Mouse (Mus musculus): ENCODE data around the gene Slc6a17. TPM values are rescaled to one million over a fixed set of nuclear protein-coding genes. Genes with fewer than 3 reads are reported as not detected.
A peak's percentile ranks its signal among the peaks of the same experiment; 100 is the strongest.

Slc6a17 gene
- polyA plus RNA-seq, 1 experiment from 2014 or later, result 1.4 TPM

DNA sequence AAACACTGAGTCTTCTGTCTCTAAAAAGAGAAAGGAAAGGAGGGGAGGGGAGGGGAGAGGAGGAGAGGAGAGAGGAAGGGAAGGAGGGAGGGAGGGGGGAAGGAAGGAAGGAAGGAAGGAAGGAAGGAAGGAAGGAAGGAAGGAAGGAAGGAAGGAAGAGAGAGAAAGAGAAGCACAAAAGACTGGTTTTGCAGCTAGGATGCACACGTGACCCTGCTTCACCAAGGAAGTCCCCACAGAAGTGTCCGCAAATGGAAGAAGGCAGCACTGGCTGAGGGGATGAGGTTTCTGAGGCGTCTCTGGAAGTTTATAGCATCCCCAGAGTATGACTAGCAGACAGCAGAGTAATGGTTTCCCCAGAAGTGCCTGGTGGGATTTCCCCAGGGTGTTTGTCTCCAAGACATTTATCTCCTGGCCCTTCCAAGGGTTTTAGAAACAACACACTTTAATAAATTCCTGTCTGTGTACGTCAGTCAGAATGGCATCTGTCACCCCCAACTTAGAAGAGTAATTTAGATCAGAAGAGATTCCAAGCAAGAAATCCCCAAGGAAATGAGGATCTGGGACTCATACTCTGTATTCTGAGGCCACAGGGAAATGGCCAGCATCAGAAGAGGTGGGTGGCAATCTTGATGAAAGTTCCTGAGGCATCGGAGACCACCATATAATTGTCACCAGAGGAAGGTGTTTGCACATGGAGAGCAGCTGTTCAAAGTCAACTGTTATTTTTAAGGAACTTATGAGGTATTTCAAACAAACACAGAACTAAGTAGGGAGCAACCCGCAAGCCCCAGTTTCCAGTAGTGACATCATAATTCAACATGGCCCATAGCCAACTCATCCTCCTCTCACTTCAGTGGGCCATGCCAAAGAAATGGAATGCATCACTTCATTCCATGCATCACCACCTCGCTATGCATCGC is 25.6 kb upstream of the Slc6a17 start:
- WGBS, result 82% methylated on average over 8 of the region's 8 CpGs
- Histone ChIP-seq H3K27ac (replicated peaks) (no peak overlapping the region), H3K36me3 (no peaks in the 10 kb centered on the region), H3K27me3 (ENCODE audit: low read depth, poor library complexity, severe bottlenecking) (0 out of 2 replicates have a peak, but pooled peaks cover 9% of the 10 kb centered on the region), H3K4me3 (no peak overlapping the region), H3K9me3 (replicated peaks) (no peaks in the 10 kb centered on the region), H3K4me1 (no peaks in the 10 kb centered on the region)
- DNase-seq (ENCODE audit: low spot score), result no peak

DNA sequence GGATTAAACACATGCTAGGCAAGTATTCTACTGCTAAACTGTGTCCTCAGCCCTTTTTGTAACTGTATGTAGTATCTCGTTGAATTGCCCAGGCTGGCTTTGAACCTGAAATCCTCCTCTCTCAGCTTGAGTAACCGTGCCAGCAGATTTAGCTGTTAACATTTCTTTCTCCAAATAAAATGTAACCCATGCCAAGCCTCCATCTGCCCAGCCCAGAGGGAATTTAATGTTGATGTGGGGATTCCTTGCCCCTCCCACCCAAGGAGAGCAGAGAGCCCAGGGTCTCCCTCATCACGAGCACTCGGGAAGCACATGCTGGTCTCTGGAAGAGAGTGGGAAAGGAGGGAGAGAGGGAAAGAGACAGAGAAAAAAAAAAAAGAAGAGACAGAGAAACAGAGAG is 24.8 kb upstream of the Slc6a17 start:
- Histone ChIP-seq H3K4me1 (peaks cover 2% of the 10 kb centered on the region), H3K27me3 (ENCODE audit: low read depth, poor library complexity, severe bottlenecking) (peaks cover 17% of the 10 kb centered on the region), H3K9me3 (replicated peaks) (no peaks in the 10 kb centered on the region), H3K4me3 (no peak overlapping the region), H3K36me3 (no peaks in the 10 kb centered on the region), H3K27ac (replicated peaks) (no peak overlapping the region)
- DNase-seq (ENCODE audit: low spot score), result no peak
- 71% methylated on average over 4 of the region's 4 CpGs for WGBS

DNA sequence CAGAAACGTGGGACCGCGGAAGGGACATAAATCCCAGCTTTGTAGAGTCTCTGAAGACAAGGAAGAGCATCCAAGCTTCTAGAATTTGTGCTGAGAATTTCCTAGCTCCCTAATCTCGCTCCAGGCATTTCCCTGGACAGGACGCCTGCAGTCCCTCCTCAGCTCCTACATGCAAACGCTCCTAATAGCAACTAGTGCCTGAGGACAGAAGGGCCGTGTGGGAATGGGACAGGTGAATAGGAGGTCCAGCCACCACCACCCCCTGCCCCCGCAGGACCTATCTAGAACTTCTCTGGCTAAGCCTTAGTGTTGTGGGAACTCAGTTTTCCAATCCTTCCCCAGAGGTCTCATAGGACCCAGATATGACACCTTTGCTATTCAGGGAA is 19.7 kb upstream of the Slc6a17 start:
- no peak for DNase-seq (ENCODE audit: low spot score)
- peak overlapping the region; percentile 39; the same call in 1 of the 2 replicates for H3K4me3 ChIP-seq
- no peaks in the 10 kb centered on the region for H3K36me3 ChIP-seq
- 33% methylated on average over 8 of the region's 8 CpGs for WGBS
- peaks cover 12% of the 10 kb centered on the region for H3K4me1 ChIP-seq
- H3K9me3 ChIP-seq (replicated peaks), result no peaks in the 10 kb centered on the region
- H3K27me3 ChIP-seq (ENCODE audit: low read depth, poor library complexity, severe bottlenecking), result peaks cover 39% of the 10 kb centered on the region
- no peak overlapping the region for H3K27ac ChIP-seq (replicated peaks)

DNA sequence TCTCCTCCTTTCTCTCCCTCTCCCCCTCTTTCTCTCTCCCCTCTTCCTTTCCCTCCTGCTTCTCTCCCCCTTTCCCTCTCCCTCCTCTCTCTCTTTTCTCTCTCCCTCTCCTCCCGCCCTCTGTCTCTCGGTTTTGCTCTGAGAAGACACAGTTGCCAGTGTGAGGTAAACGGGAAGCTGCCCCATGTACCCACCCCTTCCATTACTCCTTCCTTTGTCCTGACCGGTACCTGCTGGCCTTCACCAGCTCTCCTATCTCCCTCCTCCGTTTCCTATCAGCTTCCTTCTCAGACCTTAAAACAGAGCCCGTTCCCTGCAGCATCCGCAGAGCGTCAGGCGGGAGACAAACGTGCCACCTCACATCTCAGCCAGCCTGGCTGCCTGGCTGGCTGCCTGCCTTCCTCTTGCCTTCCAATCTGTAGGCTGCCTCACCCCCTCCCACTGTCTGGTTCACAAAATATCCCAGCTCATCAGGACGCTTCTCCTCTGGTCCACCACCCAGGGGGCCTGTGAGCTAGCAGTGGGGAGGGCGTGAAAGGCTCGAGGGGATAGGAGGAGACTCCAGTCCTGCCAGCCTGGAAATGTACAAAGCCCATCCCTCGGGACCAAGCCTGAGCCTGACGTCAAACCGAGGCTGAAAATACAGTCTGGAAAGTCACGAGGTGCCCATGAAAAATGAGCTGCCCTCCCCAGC is 19.1 kb upstream of the Slc6a17 start:
- H3K9me3 ChIP-seq (replicated peaks), result no peaks in the 10 kb centered on the region
- no peaks in the 10 kb centered on the region for H3K36me3 ChIP-seq
- peak overlapping the region; percentile 43 for H3K27ac ChIP-seq (replicated peaks)
- WGBS, result 7% methylated on average over 17 of the region's 17 CpGs
- H3K4me3 ChIP-seq, result peak overlapping the region; percentile 39
- peaks cover 12% of the 10 kb centered on the region for H3K4me1 ChIP-seq
- H3K27me3 ChIP-seq (ENCODE audit: low read depth, poor library complexity, severe bottlenecking), result peaks cover 39% of the 10 kb centered on the region
- DNase-seq (ENCODE audit: low spot score), result no peak

DNA sequence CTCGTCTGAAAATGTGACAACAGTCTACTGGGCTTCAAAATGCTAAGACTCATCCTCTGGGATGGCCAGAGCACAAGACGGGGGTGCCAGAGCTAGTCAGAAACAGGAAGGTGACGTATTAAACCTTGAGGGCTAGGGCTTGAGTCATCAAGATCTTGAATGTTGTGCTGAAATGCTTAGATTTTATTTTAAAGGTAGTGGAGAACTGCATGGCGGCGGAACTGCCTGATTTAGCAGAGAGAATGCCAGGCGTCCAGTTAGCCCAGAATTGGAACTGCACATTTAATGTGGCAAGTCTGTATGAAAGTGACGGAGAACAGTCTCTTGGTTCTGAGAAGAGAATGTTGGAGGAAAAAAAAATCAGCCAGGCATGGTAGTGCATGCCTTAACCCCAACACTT is 17.1 kb upstream of the Slc6a17 start:
- H3K4me3 ChIP-seq, result no peak overlapping the region
- peaks cover 12% of the 10 kb centered on the region for H3K4me1 ChIP-seq
- DNase-seq (ENCODE audit: low spot score), result no peak
- no peaks in the 10 kb centered on the region for H3K9me3 ChIP-seq (replicated peaks)
- no peak overlapping the region for H3K27ac ChIP-seq (replicated peaks)
- no peaks in the 10 kb centered on the region for H3K36me3 ChIP-seq
- peaks cover 39% of the 10 kb centered on the region for H3K27me3 ChIP-seq (ENCODE audit: low read depth, poor library complexity, severe bottlenecking)
- WGBS, result 86% methylated on average over 7 of the region's 7 CpGs

DNA sequence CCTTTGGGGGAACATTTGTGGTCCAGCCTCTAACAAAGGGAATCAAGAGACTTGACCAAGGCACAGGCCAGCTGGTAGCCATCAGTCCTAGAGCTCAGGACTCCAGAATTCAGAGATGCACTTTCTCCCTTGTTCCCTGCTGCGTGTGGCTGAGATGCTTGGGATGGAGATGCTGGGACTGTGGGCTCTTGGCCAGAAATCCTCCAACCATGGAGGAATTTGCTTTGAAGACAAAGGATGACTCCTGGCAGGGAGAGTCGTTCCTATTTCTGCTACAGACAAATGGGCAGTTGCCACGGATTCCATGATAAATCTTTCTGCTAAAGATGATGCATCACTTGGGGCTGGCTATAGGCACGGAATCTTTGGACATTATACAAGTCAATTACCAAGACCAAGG is 15.7 kb upstream of the Slc6a17 start:
- H3K36me3 ChIP-seq, result no peaks in the 10 kb centered on the region
- H3K27me3 ChIP-seq (ENCODE audit: low read depth, poor library complexity, severe bottlenecking), result peaks cover 31% of the 10 kb centered on the region
- DNase-seq (ENCODE audit: low spot score), result no peak
- no peaks in the 10 kb centered on the region for H3K9me3 ChIP-seq (replicated peaks)
- H3K4me3 ChIP-seq, result no peak overlapping the region
- no peak overlapping the region for H3K27ac ChIP-seq (replicated peaks)
- 82% methylated on average over 4 of the region's 4 CpGs for WGBS
- peaks cover 19% of the 10 kb centered on the region for H3K4me1 ChIP-seq

DNA sequence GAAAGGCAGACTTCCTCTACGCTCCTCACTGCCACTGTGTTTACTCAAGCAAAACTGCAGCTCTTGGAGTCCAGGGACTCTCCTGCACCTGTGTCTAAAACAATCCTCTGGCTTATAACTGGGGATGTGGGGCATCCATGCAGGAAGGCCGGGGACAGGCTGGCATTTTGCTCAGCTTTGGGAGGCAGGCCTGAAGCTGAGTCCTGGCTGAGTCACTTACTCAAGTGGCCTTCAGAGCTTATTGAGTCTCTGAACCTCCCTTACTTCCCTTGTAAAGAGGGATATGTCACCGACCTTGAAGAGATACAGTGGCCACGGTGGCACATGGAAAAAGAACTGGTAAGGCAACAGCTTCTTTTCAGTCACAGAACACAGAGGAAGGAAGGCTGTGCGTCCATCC is 12.8 kb upstream of the Slc6a17 start:
- peaks cover 13% of the 10 kb centered on the region for H3K27me3 ChIP-seq (ENCODE audit: low read depth, poor library complexity, severe bottlenecking)
- H3K4me3 ChIP-seq, result no peak overlapping the region
- H3K36me3 ChIP-seq, result no peaks in the 10 kb centered on the region
- no peak for DNase-seq (ENCODE audit: low spot score)
- 84% methylated on average over 5 of the region's 5 CpGs for WGBS
- peaks cover 11% of the 10 kb centered on the region for H3K4me1 ChIP-seq
- no peaks in the 10 kb centered on the region for H3K9me3 ChIP-seq (replicated peaks)
- H3K27ac ChIP-seq (replicated peaks), result no peak overlapping the region

DNA sequence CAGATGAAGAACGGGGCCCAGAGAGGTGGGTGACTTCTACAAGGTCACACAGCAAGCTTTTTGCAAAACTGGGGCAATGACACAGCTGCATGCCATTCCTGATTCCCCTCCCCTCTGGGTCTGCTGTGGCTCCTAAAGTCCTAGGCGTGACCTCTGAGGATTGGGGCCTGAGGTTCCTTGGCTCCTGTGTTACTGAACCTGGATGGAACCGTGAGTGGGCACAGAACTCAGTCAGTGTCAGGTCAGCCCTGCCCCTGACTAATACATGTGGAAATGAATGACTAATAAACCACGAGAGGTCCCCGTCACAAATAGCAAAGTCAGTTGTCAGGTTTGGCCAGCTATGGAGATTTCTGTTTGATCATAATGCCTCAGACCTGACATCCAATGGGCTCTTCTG is 11.4 kb upstream of the Slc6a17 start:
- Histone ChIP-seq H3K9me3 (replicated peaks) (no peaks in the 10 kb centered on the region), H3K36me3 (no peaks in the 10 kb centered on the region), H3K27me3 (ENCODE audit: low read depth, poor library complexity, severe bottlenecking) (peaks cover 10% of the 10 kb centered on the region; the same call in 1 of the 2 replicates), H3K4me1 (peaks cover 18% of the 10 kb centered on the region), H3K27ac (replicated peaks) (no peak overlapping the region), H3K4me3 (no peak overlapping the region)
- no peak for DNase-seq (ENCODE audit: low spot score)
- WGBS, result 75% methylated on average over 5 of the region's 5 CpGs

DNA sequence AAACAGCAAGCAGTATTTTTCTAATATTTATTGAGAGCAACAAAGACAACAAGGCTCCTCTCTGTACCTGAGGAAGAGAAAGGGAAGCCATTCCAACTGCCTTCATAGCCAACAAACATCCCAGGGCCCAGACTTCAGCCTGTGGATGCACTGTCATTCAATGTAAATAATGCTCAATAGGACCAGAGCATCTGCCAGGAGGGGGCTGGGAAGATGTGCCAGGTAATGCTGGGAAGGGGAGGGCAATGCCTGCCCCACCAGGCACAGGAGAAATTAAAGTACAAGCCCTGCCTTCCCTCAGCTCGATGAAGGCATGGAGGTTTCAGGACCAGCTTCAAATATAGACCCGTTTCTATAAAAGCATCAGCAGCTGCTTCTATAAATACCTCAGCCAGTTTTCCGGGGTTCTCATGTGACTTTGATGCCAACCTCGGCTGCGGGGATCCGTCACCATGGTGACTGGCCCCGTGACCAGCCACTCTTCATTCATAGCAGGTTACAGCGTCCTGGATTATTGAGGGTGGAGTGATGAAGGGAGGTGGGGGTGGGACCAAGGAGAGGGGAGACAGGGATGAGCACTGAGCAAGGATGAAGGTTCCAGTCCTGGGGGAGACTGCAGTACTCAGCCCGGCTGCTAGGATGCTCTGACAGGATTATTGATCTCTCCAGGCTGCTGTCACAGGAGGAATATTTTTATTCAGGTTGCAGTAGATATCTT is 10.7 kb upstream of the Slc6a17 start:
- Histone ChIP-seq H3K9me3 (replicated peaks) (no peaks in the 10 kb centered on the region), H3K27ac (replicated peaks) (no peak overlapping the region), H3K36me3 (no peaks in the 10 kb centered on the region), H3K4me1 (peaks cover 19% of the 10 kb centered on the region), H3K27me3 (ENCODE audit: low read depth, poor library complexity, severe bottlenecking) (peaks cover 10% of the 10 kb centered on the region; the same call in 1 of the 2 replicates), H3K4me3 (peak overlapping the region; percentile 2; the same call in 1 of the 2 replicates)
- no peak for DNase-seq (ENCODE audit: low spot score)
- 51% methylated on average over 9 of the region's 9 CpGs for WGBS

DNA sequence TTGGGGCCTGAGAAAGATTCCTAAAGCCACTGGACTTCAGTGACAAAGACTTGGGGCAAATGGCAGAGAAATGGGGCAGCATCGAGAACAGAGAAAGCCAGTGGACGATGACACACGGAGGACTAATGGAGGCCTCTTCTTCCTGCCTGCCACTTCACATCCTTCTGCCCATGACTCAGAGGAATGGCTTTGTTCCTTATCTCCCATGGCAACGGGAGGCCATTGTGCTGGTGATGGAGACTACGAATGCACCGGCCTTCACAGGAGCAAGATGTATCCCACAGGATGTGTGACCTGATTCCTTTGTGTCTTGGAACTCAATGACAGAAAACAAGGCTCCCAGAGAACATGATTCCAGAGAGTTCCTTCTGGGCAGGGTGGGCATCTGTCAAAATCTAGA is 6.7 kb upstream of the Slc6a17 start:
- DNase-seq (ENCODE audit: low spot score), result no peak
- Histone ChIP-seq H3K9me3 (replicated peaks) (no peaks in the 10 kb centered on the region), H3K36me3 (no peaks in the 10 kb centered on the region), H3K27ac (replicated peaks) (no peak overlapping the region), H3K27me3 (ENCODE audit: low read depth, poor library complexity, severe bottlenecking) (peaks cover 34% of the 10 kb centered on the region), H3K4me3 (no peak overlapping the region), H3K4me1 (peaks cover 19% of the 10 kb centered on the region)
- 62% methylated on average over 6 of the region's 6 CpGs for WGBS

DNA sequence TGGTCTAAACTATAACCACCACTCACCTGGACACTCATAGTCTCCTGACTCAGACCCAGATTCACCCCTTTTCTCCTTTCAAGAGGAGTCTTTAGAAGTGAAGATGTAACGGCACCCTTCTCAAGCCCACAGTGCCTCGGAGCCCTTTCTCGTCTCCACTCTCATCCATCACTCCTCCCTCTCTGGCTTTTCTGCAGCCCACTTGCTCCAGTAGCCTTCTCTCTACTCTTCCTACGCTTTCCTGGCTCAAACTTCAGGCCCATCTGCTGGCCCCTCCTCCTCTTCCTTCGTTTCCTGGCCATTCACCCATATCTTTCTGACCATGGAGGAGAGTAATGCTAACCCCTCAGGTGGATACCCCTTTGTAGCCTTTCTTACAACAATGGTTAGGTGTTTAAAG is 3.1 kb upstream of the Slc6a17 start:
- Histone ChIP-seq H3K4me3 (no peak overlapping the region), H3K27ac (replicated peaks) (no peak overlapping the region), H3K27me3 (ENCODE audit: low read depth, poor library complexity, severe bottlenecking) (peaks cover 59% of the 10 kb centered on the region), H3K9me3 (replicated peaks) (no peaks in the 10 kb centered on the region), H3K4me1 (peaks cover 29% of the 10 kb centered on the region), H3K36me3 (no peaks in the 10 kb centered on the region)
- 80% methylated on average over 5 of the region's 5 CpGs for WGBS
- DNase-seq (ENCODE audit: low spot score), result no peak

DNA sequence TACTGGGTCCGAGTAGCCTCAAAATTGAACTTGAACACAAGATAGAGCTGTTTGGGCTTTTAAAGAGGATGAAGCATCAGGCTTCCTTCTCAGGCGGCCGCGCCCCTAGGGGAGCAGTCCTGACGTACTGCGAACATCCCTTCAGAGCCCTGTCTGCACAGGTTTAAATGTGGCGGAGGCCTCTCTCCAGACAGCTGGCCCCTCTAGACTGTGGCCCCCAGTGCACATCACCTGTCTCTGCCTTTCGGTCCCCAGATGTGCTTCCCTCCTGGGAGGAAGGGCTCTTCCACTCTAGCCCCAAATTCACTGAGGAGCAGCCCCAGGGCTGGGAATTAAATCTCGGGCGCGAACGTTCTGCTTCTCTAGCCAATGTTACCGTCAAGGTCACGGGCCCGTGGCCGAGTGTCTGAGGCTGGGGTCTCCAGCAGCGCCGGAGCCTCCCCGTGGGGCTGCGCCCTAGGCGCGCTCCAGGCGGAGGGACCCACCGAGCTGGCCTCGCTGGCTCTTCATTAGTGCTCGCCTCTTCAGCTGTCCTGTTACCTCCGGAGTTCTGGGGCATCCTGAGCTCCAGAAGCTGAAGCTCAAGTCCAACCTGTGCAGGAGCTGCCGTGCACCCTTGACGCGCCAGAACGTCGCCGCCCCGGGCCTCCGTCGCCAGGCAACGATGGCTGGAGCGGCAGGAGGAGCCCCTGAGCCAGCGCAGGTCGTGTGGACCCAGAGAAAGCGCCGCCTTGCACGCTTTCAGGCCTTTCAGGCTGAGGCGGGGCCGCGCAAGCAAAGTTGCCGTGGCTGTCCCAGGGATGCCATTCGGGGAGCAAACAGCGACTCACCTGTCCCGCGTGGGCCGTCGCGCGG is 815 bp downstream of the Slc6a17 start:
- WGBS, result 4% methylated on average over 55 of the region's 55 CpGs
- H3K9me3 ChIP-seq (replicated peaks), result no peaks in the 10 kb centered on the region
- H3K36me3 ChIP-seq, result no peaks in the 10 kb centered on the region
- peak overlapping the region; percentile 68 for H3K27ac ChIP-seq (replicated peaks)
- no peak for DNase-seq (ENCODE audit: low spot score)
- H3K4me3 ChIP-seq, result peak overlapping the region; percentile 66
- H3K4me1 ChIP-seq, result peaks cover 37% of the 10 kb centered on the region
- H3K27me3 ChIP-seq (ENCODE audit: low read depth, poor library complexity, severe bottlenecking), result peaks cover 88% of the 10 kb centered on the region
